Comparison of ENCODE assay signal across 19 mouse cellular contexts in genomic region chr5:119374861-119375260, GRCm38 (mm10).
"Had no signal": no experiment of that assay in that cellular context is flagged by ENCODE, and none has a peak within 500 bp of the region (broad histone marks: within the 10 kb centered on the region; RNA-seq: fewer than 3 reads in every experiment).

No protein-coding gene starts in this region.

- H3K27me3 ChIP-seq: lung, embryonic 15.5 days had no signal

- H3K36me3 ChIP-seq: lung, embryonic 15.5 days; midbrain, embryonic 13.5 days; midbrain, embryonic 15.5 days; neural tube, embryonic 13.5 days; neural tube, embryonic 15.5 days had no signal

- H3K4me3 ChIP-seq: lung, embryonic 15.5 days; megakaryocyte, embryonic 14.5 days; midbrain, embryonic 13.5 days; midbrain, embryonic 15.5 days; neural tube, embryonic 13.5 days; neural tube, embryonic 15.5 days had no signal

- H3K27ac ChIP-seq: lung, embryonic 15.5 days; macrophage; midbrain, embryonic 13.5 days; midbrain, embryonic 15.5 days; neural tube, embryonic 13.5 days; neural tube, embryonic 15.5 days had no signal

- H3K9ac ChIP-seq: liver, postnatal 0 days; lung, embryonic 15.5 days; midbrain, embryonic 13.5 days; midbrain, embryonic 15.5 days; neural tube, embryonic 13.5 days; neural tube, embryonic 15.5 days had no signal

- DNase-seq: liver, postnatal 0 days; lung, adult 2 months; lung, postnatal 14 days; lung, postnatal 36 days; retina, postnatal 1 day; right cerebral cortex, adult 18-20 months; right cerebral cortex, postnatal 25 days; right cerebral cortex, postnatal 4 days; spleen, adult 18-20 months; thymus, adult 18-20 months; thymus, postnatal 25 days; thymus, postnatal 4 days had no signal

- H3K4me1 ChIP-seq: megakaryocyte, embryonic 14.5 days had no signal

- H3K9me3 ChIP-seq: lung, embryonic 15.5 days; midbrain, embryonic 13.5 days; midbrain, embryonic 15.5 days; neural tube, embryonic 13.5 days; neural tube, embryonic 15.5 days had no signal
